Mouse (Mus musculus) CH12.LX (cell line): ENCODE measurements around the gene Gkap1. TPM values are rescaled to one million over a fixed set of nuclear protein-coding genes. Genes with fewer than 3 reads are reported as not detected.

ENCODE experiments used
- DNase-seq: peaks from one replicate; pipeline ENCODE4 v3.0.0-alpha.2; 2013; ENCODE audit errors: extremely low read depth
- H3K27ac ChIP-seq: 2 replicates; pipeline ENCODE4 v1.5.1; 2012; ENCODE audit warnings: low read depth, mild to moderate bottlenecking, control low read depth, moderate library complexity; ENCODE audit not compliant: insufficient read depth
- H3K27me3 ChIP-seq: replicated peaks from 2 replicates; pipeline ENCODE3; 2012; ENCODE audit warnings: inconsistent platforms
- H3K36me3 ChIP-seq, 2 experiments: replicated peaks in 1 of 2; 2 replicates each; pipeline versions ENCODE3 to v1.6.1; 2012; ENCODE audit warnings: inconsistent platforms in 1 of 2, low read length in 1 of 2, mild to moderate bottlenecking in 1 of 2, mixed read lengths in 1 of 2, moderate library complexity in 1 of 2; ENCODE audit not compliant: control insufficient read depth in 1 of 2, insufficient read depth in 1 of 2
- H3K4me1 ChIP-seq, 2 experiments: 2 replicates each; pipeline ENCODE4 v1.6.1; 2012; ENCODE audit warnings: inconsistent platforms in 1 of 2, moderate library complexity in 1 of 2; ENCODE audit not compliant: insufficient read depth in 2 of 2, control insufficient read depth in 1 of 2
- H3K4me2 ChIP-seq: 2 replicates; pipeline ENCODE4 v1.6.1; 2012; ENCODE audit warnings: low read depth, mild to moderate bottlenecking, control low read depth; ENCODE audit not compliant: poor library complexity, insufficient read depth, severe bottlenecking
- H3K4me3 ChIP-seq, 3 experiments: fragments of 150-350 bp in 1 of 3; sonication (generic) in 1 of 3; replicated peaks in 1 of 3; 2 replicates each; pipeline versions ENCODE3 to v1.5.1; 2011 to 2012; ENCODE audit warnings: low read depth in 2 of 3, low read length in 2 of 3, mild to moderate bottlenecking in 2 of 3, moderate library complexity in 2 of 3, control low read depth in 1 of 3, improper control_type of control experiment in 1 of 3, inconsistent platforms in 1 of 3, mixed read lengths in 1 of 3; ENCODE audit not compliant: poor library complexity in 1 of 3
- H3K79me2 ChIP-seq: replicated peaks from 2 replicates; pipeline ENCODE4 v1.6.1; 2012; ENCODE audit warnings: mild to moderate bottlenecking, moderate library complexity; ENCODE audit not compliant: control insufficient read depth, poor library complexity, insufficient read depth, severe bottlenecking; ENCODE audit errors: extremely low read depth
- H3K9ac ChIP-seq: 2 replicates; pipeline ENCODE4 v1.6.1; 2012; ENCODE audit warnings: low read depth, mild to moderate bottlenecking, control low read depth, moderate library complexity; ENCODE audit not compliant: insufficient read depth
- H3K9me3 ChIP-seq: replicated peaks from 2 replicates; pipeline ENCODE3; 2012; ENCODE audit warnings: low read length, inconsistent platforms, mixed read lengths
- BHLHE40 ChIP-seq: IDR thresholded peaks from 2 replicates; pipeline ENCODE4 v1.6.1; 2011; ENCODE audit warnings: mild to moderate bottlenecking, low read depth, low read length, improper control_type of control experiment
- CHD1 ChIP-seq: IDR thresholded peaks from 2 replicates; pipeline ENCODE4 v1.6.1; 2012; ENCODE audit warnings: low read depth, low read length, improper control_type of control experiment, inconsistent platforms
- CHD2 ChIP-seq: IDR thresholded peaks from 2 replicates; pipeline ENCODE4 v1.6.1; 2011; ENCODE audit warnings: low read length, improper control_type of control experiment
- E2F4 ChIP-seq: IDR thresholded peaks from 2 replicates; pipeline ENCODE4 v1.6.1; 2011; ENCODE audit warnings: low read depth, low read length, improper control_type of control experiment; ENCODE audit not compliant: insufficient replicate concordance
- ELF1 ChIP-seq: IDR thresholded peaks from 2 replicates; pipeline ENCODE4 v1.6.1; 2014; ENCODE audit warnings: low read depth, mild to moderate bottlenecking, inconsistent platforms, low read length, improper control_type of control experiment
- ETS1 ChIP-seq: conservative IDR thresholded peaks from 2 replicates; pipeline ENCODE4 v1.6.1; 2012; ENCODE audit warnings: low read depth, mild to moderate bottlenecking, inconsistent platforms, low read length, improper control_type of control experiment, moderate library complexity
- JUN ChIP-seq: IDR thresholded peaks from 2 replicates; pipeline ENCODE4 v1.6.1; 2011; ENCODE audit warnings: low read depth, mild to moderate bottlenecking, low read length, improper control_type of control experiment, moderate library complexity; ENCODE audit not compliant: insufficient read depth
- JUND ChIP-seq: conservative IDR thresholded peaks from 2 replicates; pipeline ENCODE4 v1.6.1; 2011; ENCODE audit warnings: low read depth, low read length, improper control_type of control experiment
- MAFK ChIP-seq: IDR thresholded peaks from 2 replicates; pipeline ENCODE4 v1.6.1; 2011; ENCODE audit warnings: low read length, improper control_type of control experiment; ENCODE audit not compliant: insufficient replicate concordance
- MAZ ChIP-seq: IDR thresholded peaks from 2 replicates; pipeline ENCODE4 v1.6.1; 2012; ENCODE audit warnings: low read depth, mild to moderate bottlenecking, inconsistent platforms, low read length, improper control_type of control experiment, moderate library complexity
- MEF2A ChIP-seq: IDR thresholded peaks from 2 replicates; pipeline ENCODE4 v1.6.1; 2014; ENCODE audit warnings: low read depth, mild to moderate bottlenecking, inconsistent platforms, low read length, improper control_type of control experiment, borderline replicate concordance
- MXI1 ChIP-seq: IDR thresholded peaks from 2 replicates; pipeline ENCODE4 v1.6.1; 2011; ENCODE audit warnings: mild to moderate bottlenecking, low read depth, low read length, improper control_type of control experiment
- NELFE ChIP-seq: IDR thresholded peaks from 2 replicates; pipeline ENCODE4 v1.6.1; 2011; ENCODE audit warnings: low read depth, low read length, improper control_type of control experiment
- NRF1 ChIP-seq: IDR thresholded peaks from 2 replicates; pipeline ENCODE4 v1.6.1; 2014; ENCODE audit warnings: low read depth, mild to moderate bottlenecking, inconsistent platforms, low read length, improper control_type of control experiment, moderate library complexity
- POLR2A ChIP-seq: IDR thresholded peaks from 2 replicates; pipeline ENCODE4 v1.6.1; 2011; ENCODE audit warnings: low read depth, mild to moderate bottlenecking, improper control_type of control experiment, low read length
- POLR2AphosphoS2 ChIP-seq: IDR thresholded peaks from 2 replicates; pipeline ENCODE4 v1.6.1; 2011; ENCODE audit warnings: low read depth, low read length, improper control_type of control experiment
- RAD21 ChIP-seq: IDR thresholded peaks from 2 replicates; pipeline ENCODE4 v1.6.1; 2011; ENCODE audit warnings: low read depth, mild to moderate bottlenecking, low read length, improper control_type of control experiment, moderate library complexity
- RCOR1 ChIP-seq: conservative IDR thresholded peaks from 2 replicates; pipeline ENCODE4 v1.6.1; 2012; ENCODE audit warnings: low read depth, mild to moderate bottlenecking, inconsistent platforms, low read length, improper control_type of control experiment
- SIN3A ChIP-seq: IDR thresholded peaks from 2 replicates; pipeline ENCODE4 v1.6.1; 2012; ENCODE audit warnings: low read length, improper control_type of control experiment, inconsistent platforms
- SMC3 ChIP-seq: IDR thresholded peaks from 2 replicates; pipeline ENCODE4 v1.6.1; 2011; ENCODE audit warnings: low read depth, low read length, improper control_type of control experiment
- TBP ChIP-seq: conservative IDR thresholded peaks from 2 replicates; pipeline ENCODE4 v1.6.1; 2011; ENCODE audit warnings: low read depth, low read length, improper control_type of control experiment
- TCF12 ChIP-seq: IDR thresholded peaks from 2 replicates; pipeline ENCODE4 v1.6.1; 2014; ENCODE audit warnings: low read depth, mild to moderate bottlenecking, inconsistent platforms, low read length, improper control_type of control experiment
- UBTF ChIP-seq: IDR thresholded peaks from 2 replicates; pipeline ENCODE4 v1.6.1; 2012; ENCODE audit warnings: low read depth, mild to moderate bottlenecking, inconsistent platforms, low read length, improper control_type of control experiment, moderate library complexity
- USF2 ChIP-seq: conservative IDR thresholded peaks from 2 replicates; pipeline ENCODE4 v1.6.1; 2011; ENCODE audit warnings: low read depth, low read length, improper control_type of control experiment
- ZKSCAN1 ChIP-seq: IDR thresholded peaks from 2 replicates; pipeline ENCODE4 v1.6.1; 2012; ENCODE audit warnings: low read depth, inconsistent platforms, low read length, improper control_type of control experiment, borderline replicate concordance
- ZNF384 ChIP-seq: IDR thresholded peaks from 2 replicates; pipeline ENCODE4 v1.6.1; 2012; ENCODE audit warnings: low read depth, low read length, improper control_type of control experiment, inconsistent platforms
- dilution Hi-C: fragments of 300-500 bp; cut with MboI; formaldehyde crosslinking; loops from 2 replicates; pipeline ENCODE4 v1.14.3; 2020; ENCODE audit warnings: low sequenced_read_pairs; ENCODE audit not compliant: extremely low pct_unique_long_range_greater_than_20kb, extremely low pct_ligation_motif_present
- in situ Hi-C: fragments of 300-500 bp; cut with MboI; formaldehyde crosslinking; loops from 3 replicates; pipeline ENCODE4 v1.14.3; 2019; ENCODE audit warnings: low sequenced_read_pairs, low pct_ligation_motif_present, low pct_unique_long_range_greater_than_20kb, mixed read lengths
- polyA plus RNA-seq: library from polyadenylated mRNA; unstranded; fragments of >175 nt; gene quantifications from 2 replicates; pipeline ENCODE4 v1.2.1, GENCODE M21; 2012; ENCODE audit warnings: low read depth; ENCODE audit not compliant: insufficient read length
- total RNA-seq, 2 experiments: library from RNA; depleted of rRNA; stranded (reverse); fragments of 300-350 nt in 1 of 2; fragments of >200 nt in 1 of 2; gene quantifications; 2 replicates each; pipeline ENCODE4 v1.2.3; 2012 to 2014

Gkap1 gene
- total and polyA plus RNA-seq, 3 experiments, result 0.82 to 2.0 (median 1.3) TPM

GRCm38 (mm10) chr13:58186281-58186680 is 89.2 kb downstream of the Gkap1 start:
- DNase-seq, result no peak
- peaks cover 6% of the 10 kb centered on the region for H3K9me3 ChIP-seq
- H3K27me3 ChIP-seq, result no peaks in the 10 kb centered on the region
- H3K27ac ChIP-seq, result no peak overlapping the region
- H3K79me2 ChIP-seq, result peaks cover 5% of the 10 kb centered on the region
- no peak overlapping the region for H3K4me2 ChIP-seq
- in situ Hi-C loops (loop anchor here (5.0 kb wide), 1 partner anchor 46 kb away; no protein-coding TSS in a partner anchor), dilution Hi-C loops (no loop called here)
- H3K4me3 ChIP-seq, result no peak overlapping the region
- H3K36me3 ChIP-seq, result peaks cover 51 to 89% of the 10 kb centered on the region in 2 experiments
- no peak for TF ChIP-seq BHLHE40
- TF ChIP-seq CHD2, result no peak
- no peak for TF ChIP-seq ZNF384
- TF ChIP-seq SMC3, result no peak
- TF ChIP-seq RAD21, result no peak
- TF ChIP-seq ZKSCAN1, result no peak
- TF ChIP-seq POLR2AphosphoS2, result no peak
- TF ChIP-seq POLR2A, result no peak
- no peak for TF ChIP-seq ETS1
- TF ChIP-seq E2F4, result no peak
- no peak for TF ChIP-seq MEF2A
- TF ChIP-seq USF2, result no peak
- no peak for TF ChIP-seq JUN
- no peak for TF ChIP-seq MAFK
- H3K4me1 ChIP-seq, result no peaks in the 10 kb centered on the region
- H3K9ac ChIP-seq, result no peak overlapping the region

GRCm38 (mm10) chr13:58184111-58184510 is 91.4 kb downstream of the Gkap1 start:
- no peak for DNase-seq
- dilution Hi-C loops, result no loop called here
- Histone ChIP-seq H3K9me3 (no peaks in the 10 kb centered on the region), H3K4me3 (no peak overlapping the region), H3K9ac (no peak overlapping the region), H3K27me3 (no peaks in the 10 kb centered on the region), H3K36me3 (peaks cover 51 to 92% of the 10 kb centered on the region in 2 experiments), H3K4me1 (no peaks in the 10 kb centered on the region), H3K27ac (no peak overlapping the region), H3K79me2 (peaks cover 5% of the 10 kb centered on the region), H3K4me2 (no peak overlapping the region)
- in situ Hi-C loops, result no loop called here
- TF ChIP-seq POLR2A (no peak), CHD2 (no peak), NELFE (no peak), CHD1 (no peak), POLR2AphosphoS2 (no peak), NRF1 (no peak), ZNF384 (no peak), UBTF (no peak), RCOR1 (no peak), MXI1 (no peak), ETS1 (no peak), BHLHE40 (no peak), JUND (no peak), SIN3A (no peak), TBP (no peak), ELF1 (no peak), MAFK (no peak), TCF12 (no peak), USF2 (no peak), MAZ (no peak)
